Mouse (Mus musculus): ENCODE results near the gene Prim2. TPM values are rescaled to one million over a fixed set of nuclear protein-coding genes. Genes with fewer than 3 reads are reported as not detected.

Gene Prim2
- total and polyA plus RNA-seq, 3 experiments, result 24.9 to 237 (median 157) TPM

DNA sequence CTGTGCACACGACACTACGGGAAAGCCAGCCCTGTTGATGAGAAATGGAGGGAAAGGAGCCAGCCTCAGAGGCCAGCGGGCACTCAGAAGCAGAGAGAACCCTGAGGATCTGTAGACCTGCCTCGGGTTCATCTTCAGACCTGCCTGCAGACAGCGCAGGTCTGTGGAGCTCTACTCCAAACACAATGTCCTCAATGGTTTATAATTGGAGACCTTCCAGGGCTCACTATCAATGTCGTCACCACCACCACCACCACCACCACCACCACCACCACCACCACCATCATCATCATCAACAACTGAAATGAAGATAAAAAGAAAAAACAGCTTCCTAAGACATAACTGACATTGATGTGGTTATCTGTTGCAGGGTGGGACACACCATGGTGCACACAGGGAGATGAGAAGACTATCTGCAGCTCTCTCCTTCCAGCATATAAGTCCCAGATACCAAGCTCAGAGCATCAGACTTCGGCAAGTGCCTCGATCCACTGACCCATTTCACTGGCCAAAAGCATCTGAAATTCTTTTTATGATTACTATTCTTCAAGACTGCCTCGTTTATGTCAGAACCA, 20.0 kb downstream of the Prim2 start:
- DNase-seq (ENCODE audit: low spot score) (no peak), ATAC-seq (ENCODE audit: extremely low read depth, insufficient number of reproducible peaks, low FRiP score, poor library complexity, severe bottlenecking) (no peak)
- Histone ChIP-seq H3K36me3 (replicated peaks) (peaks cover 67% of the 10 kb centered on the region), H3K4me3 (ENCODE audit: low read depth, low read length) (no peak overlapping the region), H3K9me3 (replicated peaks) (no peaks in the 10 kb centered on the region), H3K4me1 (ENCODE audit: insufficient read depth, low read depth, low read length) (peaks cover 44% of the 10 kb centered on the region), H3K27me3 (ENCODE audit: insufficient read depth, low read length) (no peaks in the 10 kb centered on the region)
- TF ChIP-seq GATA1 (IDR thresholded peaks at IDR 0.05; ENCODE audit: borderline replicate concordance, low read length) (no peak), CTCF (IDR thresholded peaks at IDR 0.05; ENCODE audit: low read depth, low read length) (no peak), GATA2 (IDR thresholded peaks at IDR 0.05; ENCODE audit: borderline replicate concordance, low read depth, low read length) (no peak), TAL1 (conservative IDR thresholded peaks at IDR 0.05; ENCODE audit: low read depth, low read length) (no peak), POLR2AphosphoS5 (IDR thresholded peaks at IDR 0.05; ENCODE audit: insufficient replicate concordance, low read depth, low read length) (no peak)

DNA sequence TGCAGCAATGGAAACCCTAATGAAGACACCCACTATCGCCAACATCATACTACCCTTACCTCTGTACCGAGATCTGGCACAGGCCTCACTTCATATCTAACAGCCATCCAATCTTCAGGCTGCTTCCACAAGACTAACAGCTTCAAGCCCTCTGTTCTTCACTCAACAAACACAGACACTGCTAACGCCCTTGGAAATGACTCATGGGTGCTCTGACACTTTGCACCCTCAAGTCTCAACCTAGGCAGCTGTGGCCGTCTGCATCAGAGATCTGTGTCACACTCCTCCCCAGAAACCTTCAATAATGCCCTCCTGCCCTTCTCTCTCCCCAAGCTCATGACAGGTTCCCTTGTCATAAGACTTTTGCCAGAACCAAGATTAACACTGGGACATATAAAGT, 20.6 kb downstream of the Prim2 start:
- ATAC-seq (ENCODE audit: extremely low read depth, insufficient number of reproducible peaks, low FRiP score, poor library complexity, severe bottlenecking) (no peak), DNase-seq (ENCODE audit: low spot score) (no peak)
- no peaks in the 10 kb centered on the region for H3K9me3 ChIP-seq (replicated peaks)
- H3K27me3 ChIP-seq (ENCODE audit: insufficient read depth, low read length), result no peaks in the 10 kb centered on the region
- TF ChIP-seq TAL1 (conservative IDR thresholded peaks at IDR 0.05; ENCODE audit: low read depth, low read length) (no peak), CTCF (IDR thresholded peaks at IDR 0.05; ENCODE audit: low read depth, low read length) (no peak), GATA1 (IDR thresholded peaks at IDR 0.05; ENCODE audit: borderline replicate concordance, low read length) (no peak), POLR2AphosphoS5 (IDR thresholded peaks at IDR 0.05; ENCODE audit: insufficient replicate concordance, low read depth, low read length) (no peak), GATA2 (IDR thresholded peaks at IDR 0.05; ENCODE audit: borderline replicate concordance, low read depth, low read length) (no peak)
- peaks cover 73% of the 10 kb centered on the region for H3K36me3 ChIP-seq (replicated peaks)
- no peak overlapping the region for H3K4me3 ChIP-seq (ENCODE audit: low read depth, low read length)
- H3K4me1 ChIP-seq (ENCODE audit: insufficient read depth, low read depth, low read length), result peaks cover 44% of the 10 kb centered on the region

DNA sequence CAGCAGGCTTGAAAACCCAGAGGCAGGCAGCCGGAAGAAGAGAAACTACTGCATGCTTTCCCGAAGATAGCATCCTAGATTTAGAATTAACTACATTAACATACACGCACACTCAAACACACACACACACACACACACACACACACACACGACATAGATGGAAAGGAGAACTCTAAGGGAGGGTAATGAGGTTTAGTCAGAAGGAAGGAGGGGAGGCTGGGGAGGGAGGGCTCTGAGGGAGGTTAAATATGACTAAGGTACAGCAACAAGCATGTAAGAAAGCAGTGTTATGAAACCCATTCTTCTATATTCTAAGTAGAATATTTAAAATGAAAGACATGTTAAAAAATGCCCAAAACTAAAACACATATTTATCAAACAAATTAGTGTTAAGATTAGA, 21.9 kb downstream of the Prim2 start:
- H3K9me3 ChIP-seq (replicated peaks), result no peaks in the 10 kb centered on the region
- ATAC-seq (ENCODE audit: extremely low read depth, insufficient number of reproducible peaks, low FRiP score, poor library complexity, severe bottlenecking), result no peak
- H3K36me3 ChIP-seq (replicated peaks), result peaks cover 86% of the 10 kb centered on the region
- no peaks in the 10 kb centered on the region for H3K27me3 ChIP-seq (ENCODE audit: insufficient read depth, low read length)
- DNase-seq (ENCODE audit: low spot score), result no peak
- peaks cover 44% of the 10 kb centered on the region for H3K4me1 ChIP-seq (ENCODE audit: insufficient read depth, low read depth, low read length)
- H3K4me3 ChIP-seq (ENCODE audit: low read depth, low read length), result no peak overlapping the region
- no peak for TF ChIP-seq GATA2 (IDR thresholded peaks at IDR 0.05; ENCODE audit: borderline replicate concordance, low read depth, low read length)

DNA sequence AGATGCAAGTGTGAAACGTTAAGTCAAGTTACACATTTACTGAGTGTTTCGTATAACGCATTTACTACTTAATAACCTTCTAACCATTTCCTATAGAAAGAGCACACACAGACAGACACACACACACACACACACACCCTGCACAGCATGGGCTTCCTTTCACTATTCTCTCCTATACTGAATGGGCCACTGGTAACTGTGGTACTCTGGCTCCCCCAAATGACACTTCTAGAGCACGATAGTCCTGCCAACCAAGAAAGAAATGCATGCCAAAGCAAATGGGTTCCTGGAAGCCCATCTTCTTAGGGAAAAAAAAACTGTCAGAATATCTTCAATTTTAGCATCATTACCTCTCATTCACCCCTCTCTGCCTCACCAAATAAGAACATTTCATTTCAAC, 22.4 kb downstream of the Prim2 start:
- H3K4me3 ChIP-seq (ENCODE audit: low read depth, low read length), result no peak overlapping the region
- H3K36me3 ChIP-seq (replicated peaks), result peaks cover 89% of the 10 kb centered on the region
- peaks cover 44% of the 10 kb centered on the region for H3K4me1 ChIP-seq (ENCODE audit: insufficient read depth, low read depth, low read length)
- DNase-seq (ENCODE audit: low spot score), result no peak
- no peak for ATAC-seq (ENCODE audit: extremely low read depth, insufficient number of reproducible peaks, low FRiP score, poor library complexity, severe bottlenecking)
- H3K27me3 ChIP-seq (ENCODE audit: insufficient read depth, low read length), result no peaks in the 10 kb centered on the region
- TF ChIP-seq TAL1 (conservative IDR thresholded peaks at IDR 0.05; ENCODE audit: low read depth, low read length) (no peak), GATA2 (IDR thresholded peaks at IDR 0.05; ENCODE audit: borderline replicate concordance, low read depth, low read length) (no peak), GATA1 (IDR thresholded peaks at IDR 0.05; ENCODE audit: borderline replicate concordance, low read length) (no peak), CTCF (IDR thresholded peaks at IDR 0.05; ENCODE audit: low read depth, low read length) (no peak), POLR2AphosphoS5 (IDR thresholded peaks at IDR 0.05; ENCODE audit: insufficient replicate concordance, low read depth, low read length) (no peak)
- no peaks in the 10 kb centered on the region for H3K9me3 ChIP-seq (replicated peaks)

DNA sequence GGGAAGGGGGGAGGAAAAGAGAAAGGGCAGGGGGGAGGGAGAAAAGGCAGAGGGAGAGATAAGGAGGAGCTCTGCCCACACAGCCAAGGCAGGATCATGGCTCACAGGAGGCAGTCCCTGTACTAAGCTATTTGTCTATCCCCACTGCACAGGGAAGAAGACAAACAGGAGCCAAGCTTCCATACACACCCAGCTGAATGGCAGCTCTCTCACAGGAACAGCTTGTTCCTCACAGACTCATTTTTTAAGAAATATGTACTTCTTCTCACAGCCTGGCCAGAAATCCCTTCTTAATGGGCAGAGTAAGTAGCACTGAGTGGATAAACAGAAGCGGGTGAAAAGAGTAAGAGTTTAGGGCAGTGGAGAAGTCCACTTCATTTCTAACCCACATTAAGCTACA, 23.9 kb downstream of the Prim2 start:
- TF ChIP-seq POLR2AphosphoS5 (IDR thresholded peaks at IDR 0.05; ENCODE audit: insufficient replicate concordance, low read depth, low read length) (no peak), GATA1 (IDR thresholded peaks at IDR 0.05; ENCODE audit: borderline replicate concordance, low read length) (no peak), GATA2 (IDR thresholded peaks at IDR 0.05; ENCODE audit: borderline replicate concordance, low read depth, low read length) (no peak), TAL1 (conservative IDR thresholded peaks at IDR 0.05; ENCODE audit: low read depth, low read length) (no peak), CTCF (IDR thresholded peaks at IDR 0.05; ENCODE audit: low read depth, low read length) (no peak)
- DNase-seq (ENCODE audit: low spot score) (peak; percentile 42), ATAC-seq (ENCODE audit: extremely low read depth, insufficient number of reproducible peaks, low FRiP score, poor library complexity, severe bottlenecking) (peak; percentile 46; the same call in 1 of the 2 replicates)
- H3K4me1 ChIP-seq (ENCODE audit: insufficient read depth, low read depth, low read length), result peaks cover 32% of the 10 kb centered on the region
- no peak overlapping the region for H3K4me3 ChIP-seq (ENCODE audit: low read depth, low read length)
- no peaks in the 10 kb centered on the region for H3K27me3 ChIP-seq (ENCODE audit: insufficient read depth, low read length)
- peaks cover 88% of the 10 kb centered on the region for H3K36me3 ChIP-seq (replicated peaks)
- H3K9me3 ChIP-seq (replicated peaks), result no peaks in the 10 kb centered on the region

DNA sequence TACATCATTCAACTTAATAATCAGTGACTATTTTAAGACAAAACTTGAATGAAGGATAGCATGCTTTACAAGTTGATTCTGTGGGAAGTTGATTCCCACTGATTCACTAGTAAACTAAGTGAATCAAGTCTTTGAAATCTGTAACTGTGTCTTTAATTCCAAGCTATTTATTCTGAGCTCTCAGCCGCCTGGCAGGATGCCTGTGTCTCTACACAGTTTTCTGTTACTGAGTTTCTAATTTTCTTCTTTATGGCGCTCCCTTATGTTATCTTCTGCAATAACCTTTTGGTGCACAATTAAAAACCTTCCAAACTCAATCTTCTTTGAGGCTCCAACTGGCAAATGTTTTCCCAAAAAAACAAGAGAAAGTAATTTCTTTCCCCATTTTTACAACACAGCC, 28.5 kb downstream of the Prim2 start:
- no peaks in the 10 kb centered on the region for H3K27me3 ChIP-seq (ENCODE audit: insufficient read depth, low read length)
- peaks cover 88% of the 10 kb centered on the region for H3K36me3 ChIP-seq (replicated peaks)
- ATAC-seq (ENCODE audit: extremely low read depth, insufficient number of reproducible peaks, low FRiP score, poor library complexity, severe bottlenecking) (no peak), DNase-seq (ENCODE audit: low spot score) (no peak)
- H3K4me3 ChIP-seq (ENCODE audit: low read depth, low read length), result no peak overlapping the region
- H3K4me1 ChIP-seq (ENCODE audit: insufficient read depth, low read depth, low read length), result peaks cover 29% of the 10 kb centered on the region
- 0 out of 2 replicates have a peak, but pooled peaks cover 3% of the 10 kb centered on the region for H3K9me3 ChIP-seq (replicated peaks)
- TF ChIP-seq GATA2 (IDR thresholded peaks at IDR 0.05; ENCODE audit: borderline replicate concordance, low read depth, low read length), result no peak
- TF ChIP-seq POLR2AphosphoS5 (IDR thresholded peaks at IDR 0.05; ENCODE audit: insufficient replicate concordance, low read depth, low read length), result no peak
- TF ChIP-seq GATA1 (IDR thresholded peaks at IDR 0.05; ENCODE audit: borderline replicate concordance, low read length), result no peak
- TF ChIP-seq CTCF (IDR thresholded peaks at IDR 0.05; ENCODE audit: low read depth, low read length), result no peak
- TF ChIP-seq TAL1 (conservative IDR thresholded peaks at IDR 0.05; ENCODE audit: low read depth, low read length), result no peak
